Mouse (Mus musculus) megakaryocyte, embryonic 14.5 days (primary cell): Measurements from ENCODE around the gene Gpx5.

Experiments
- FLI1 ChIP-seq: IDR thresholded peaks from 2 replicates; pipeline ENCODE4 v1.6.1; 2012; ENCODE audit warnings: low read length, inconsistent platforms, mixed read lengths
- GATA1 ChIP-seq: IDR thresholded peaks from 3 replicates; pipeline ENCODE4 v1.6.1; 2012; ENCODE audit warnings: mixed read lengths, low read length, inconsistent platforms, borderline replicate concordance

GRCm38 (mm10) chr13:21322509-21323375 is 30.2 kb upstream of the Gpx5 start:
- TF ChIP-seq GATA1 (no peak), FLI1 (no peak)
